Mouse (Mus musculus) hindbrain, postnatal 0 days (tissue): ENCODE data around the gene Agap1. TPM values are rescaled to one million over a fixed set of nuclear protein-coding genes. Genes with fewer than 3 reads are reported as not detected.
A peak's percentile ranks its signal among the peaks of the same experiment; 100 is the strongest.

Experiments
- ATAC-seq: fragments of 200-750 bp; cut with Nextera tagmentation; 2 replicates; pipeline ENCODE4 v1.8.0; 2017; ENCODE audit warnings: mild to moderate bottlenecking, moderate TSS enrichment, moderate library complexity
- DNase-seq: peaks from one replicate; pipeline ENCODE4 v3.0.0-alpha.2; 2015; ENCODE audit warnings: low spot score
- H3K27ac ChIP-seq: fragments of 300-500 bp; sonication (generic); 2 replicates; pipeline ENCODE4 v1.5.1; 2014; ENCODE audit warnings: mild to moderate bottlenecking
- H3K27me3 ChIP-seq: fragments of 300-500 bp; sonication (generic); 2 replicates; pipeline ENCODE4 v1.6.1; 2014; ENCODE audit warnings: low read length, mixed read lengths; ENCODE audit not compliant: insufficient read depth
- H3K36me3 ChIP-seq: fragments of 300-500 bp; sonication (generic); 2 replicates; pipeline ENCODE4 v1.6.1; 2014; ENCODE audit warnings: low read length, mixed read lengths; ENCODE audit not compliant: insufficient read depth
- H3K4me1 ChIP-seq: fragments of 300-500 bp; sonication (generic); 2 replicates; pipeline ENCODE4 v1.6.1; 2014; ENCODE audit warnings: antibody characterized with exemption, low read length, mixed read lengths; ENCODE audit not compliant: insufficient read depth
- H3K4me2 ChIP-seq: fragments of 300-500 bp; sonication (generic); 2 replicates; pipeline ENCODE4 v1.6.1; 2014; ENCODE audit warnings: low read depth, mild to moderate bottlenecking, low read length, moderate library complexity, mixed read lengths
- H3K4me3 ChIP-seq: fragments of 300-500 bp; sonication (generic); 2 replicates; pipeline ENCODE4 v1.5.1; 2014; ENCODE audit warnings: low read length
- H3K9ac ChIP-seq: fragments of 300-500 bp; sonication (generic); replicated peaks from 2 replicates; pipeline ENCODE4 v1.6.1; 2014; ENCODE audit warnings: mild to moderate bottlenecking, low read length, moderate library complexity, mixed read lengths
- H3K9me3 ChIP-seq: fragments of 300-500 bp; sonication (generic); 2 replicates; pipeline ENCODE4 v1.6.1; 2016; ENCODE audit warnings: low read length, mixed read lengths
- CTCF ChIP-seq: IDR thresholded peaks from 2 replicates; pipeline ENCODE4 v1.5.1; 2016; ENCODE audit warnings: antibody characterized with exemption, control low read depth, low read depth
- WGBS: fragments of 180-500 bp; shearing (Covaris S2); extraction: QIAGEN DNeasy Blood & Tissue Kit; methylation state at CpG from one replicate; pipeline ENCODE4 v1.1.7; 2014; 5-methylcytosine and 5-hydroxymethylcytosine counted together
- polyA plus RNA-seq: library from polyadenylated mRNA; unstranded; fragments of >200 nt; fragmentation: Nextera tagmentation; extraction: Ambion mirVana; gene quantifications from 2 replicates; pipeline ENCODE4 v1.2.1, GENCODE M21; 2015
- total RNA-seq: library from RNA; depleted of rRNA; stranded (reverse); fragments of >200 nt; gene quantifications from 2 replicates; pipeline ENCODE4 v1.2.3, GENCODE M21; 2014

Gene Agap1
- total and polyA plus RNA-seq, 2 experiments from 2014 or later = 40.0 to 122 TPM

- no peak for ATAC-seq
- DNase-seq = no peak
- WGBS = 46% methylated on average over 18 of the region's 18 CpGs
- no peak overlapping the region for H3K4me2 ChIP-seq
- H3K9ac ChIP-seq = no peak overlapping the region
- peaks cover 28% of the 10 kb centered on the region for H3K27me3 ChIP-seq
- H3K27ac ChIP-seq = no peak overlapping the region
- no peaks in the 10 kb centered on the region for H3K36me3 ChIP-seq
- no peak overlapping the region for H3K4me3 ChIP-seq
- TF ChIP-seq CTCF = no peak
- no peaks in the 10 kb centered on the region for H3K9me3 ChIP-seq
- H3K4me1 ChIP-seq = 0 out of 2 replicates have a peak, but pooled peaks cover 8% of the 10 kb centered on the region
These were observed 463.5 kb downstream of the Agap1 start for GRCm38 (mm10) chr1:89918111-89918510.

GRCm38 (mm10) chr1:89919206-89919605, 464.6 kb downstream of the Agap1 start:
- no peak for TF ChIP-seq CTCF
- Histone ChIP-seq H3K36me3 (no peaks in the 10 kb centered on the region), H3K9ac (no peak overlapping the region), H3K4me2 (no peak overlapping the region), H3K27me3 (peaks cover 39% of the 10 kb centered on the region), H3K9me3 (no peaks in the 10 kb centered on the region), H3K4me1 (peaks cover 10% of the 10 kb centered on the region; the same call in 1 of the 2 replicates), H3K27ac (no peak overlapping the region), H3K4me3 (no peak overlapping the region)
- WGBS = 86% methylated on average over 6 of the region's 6 CpGs
- no peak for DNase-seq
- no peak for ATAC-seq

- H3K4me2 ChIP-seq = peak overlapping the region; percentile 45; the same call in 1 of the 2 replicates
- peak; percentile 62 for DNase-seq
These were observed 467.2 kb downstream of the Agap1 start for GRCm38 (mm10) chr1:89921806-89922205.

GRCm38 (mm10) chr1:89922282-89922681, 467.7 kb downstream of the Agap1 start:
- Histone ChIP-seq H3K27me3 (peaks cover 56% of the 10 kb centered on the region), H3K27ac (no peak overlapping the region), H3K9ac (no peak overlapping the region), H3K4me3 (peak overlapping the region; percentile 21; the same call in 1 of the 2 replicates), H3K4me1 (peaks cover 10% of the 10 kb centered on the region; the same call in 1 of the 2 replicates), H3K9me3 (no peaks in the 10 kb centered on the region), H3K36me3 (no peaks in the 10 kb centered on the region), H3K4me2 (peak overlapping the region; percentile 45)
- ATAC-seq (peak; percentile 16; the same call in 1 of the 2 replicates), DNase-seq (peak; percentile 44)
- 3% methylated on average over 7 of the region's 7 CpGs for WGBS
- no peak for TF ChIP-seq CTCF

More at GRCm38 (mm10) chr1:89921806-89922205, 467.2 kb downstream of the Agap1 start:
- Histone ChIP-seq H3K36me3 (no peaks in the 10 kb centered on the region), H3K9me3 (no peaks in the 10 kb centered on the region), H3K27ac (no peak overlapping the region), H3K9ac (no peak overlapping the region), H3K4me3 (no peak overlapping the region), H3K4me1 (peaks cover 10% of the 10 kb centered on the region; the same call in 1 of the 2 replicates), H3K27me3 (peaks cover 56% of the 10 kb centered on the region)
- ATAC-seq = peak; percentile 32; the same call in 1 of the 2 replicates
- TF ChIP-seq CTCF = peak; percentile 52
- 8% methylated on average over 10 of the region's 10 CpGs for WGBS

- Histone ChIP-seq H3K27ac (no peak overlapping the region), H3K27me3 (peaks cover 55% of the 10 kb centered on the region), H3K36me3 (no peaks in the 10 kb centered on the region), H3K9me3 (no peaks in the 10 kb centered on the region), H3K4me1 (peaks cover 10% of the 10 kb centered on the region; the same call in 1 of the 2 replicates), H3K9ac (no peak overlapping the region), H3K4me3 (peak overlapping the region; percentile 21), H3K4me2 (peak overlapping the region; percentile 45)
- no peak for ATAC-seq
- no peak for TF ChIP-seq CTCF
- DNase-seq = no peak
- 3% methylated on average over 38 of the region's 41 CpGs for WGBS
These were observed 468.5 kb downstream of the Agap1 start for GRCm38 (mm10) chr1:89922883-89923641.

- Histone ChIP-seq H3K4me3 (0 out of 2 replicates have a peak overlapping the region, but pooled peaks have one; percentile 21), H3K9ac (no peak overlapping the region), H3K4me1 (peaks cover 10% of the 10 kb centered on the region; the same call in 1 of the 2 replicates)
These were observed 469.0 kb downstream of the Agap1 start for GRCm38 (mm10) chr1:89923642-89924020.

More at GRCm38 (mm10) chr1:89923642-89924020, 469.0 kb downstream of the Agap1 start:
- peak overlapping the region; percentile 45; the same call in 1 of the 2 replicates for H3K4me2 ChIP-seq
- H3K27me3 ChIP-seq = peaks cover 60% of the 10 kb centered on the region
- H3K9me3 ChIP-seq = no peaks in the 10 kb centered on the region
- DNase-seq (no peak), ATAC-seq (no peak)
- WGBS = 14% methylated on average over 14 of the region's 14 CpGs
- TF ChIP-seq CTCF = no peak
- H3K36me3 ChIP-seq = no peaks in the 10 kb centered on the region
- no peak overlapping the region for H3K27ac ChIP-seq
